Mouse (Mus musculus) ovary, postnatal 36 days (tissue): ENCODE data around the gene Kank3.

Source experiments
- DNase-seq: peaks from one replicate; pipeline ENCODE4 v3.0.0; 2022; ENCODE audit warnings: low spot score, mixed read lengths

Gene Kank3

DNA sequence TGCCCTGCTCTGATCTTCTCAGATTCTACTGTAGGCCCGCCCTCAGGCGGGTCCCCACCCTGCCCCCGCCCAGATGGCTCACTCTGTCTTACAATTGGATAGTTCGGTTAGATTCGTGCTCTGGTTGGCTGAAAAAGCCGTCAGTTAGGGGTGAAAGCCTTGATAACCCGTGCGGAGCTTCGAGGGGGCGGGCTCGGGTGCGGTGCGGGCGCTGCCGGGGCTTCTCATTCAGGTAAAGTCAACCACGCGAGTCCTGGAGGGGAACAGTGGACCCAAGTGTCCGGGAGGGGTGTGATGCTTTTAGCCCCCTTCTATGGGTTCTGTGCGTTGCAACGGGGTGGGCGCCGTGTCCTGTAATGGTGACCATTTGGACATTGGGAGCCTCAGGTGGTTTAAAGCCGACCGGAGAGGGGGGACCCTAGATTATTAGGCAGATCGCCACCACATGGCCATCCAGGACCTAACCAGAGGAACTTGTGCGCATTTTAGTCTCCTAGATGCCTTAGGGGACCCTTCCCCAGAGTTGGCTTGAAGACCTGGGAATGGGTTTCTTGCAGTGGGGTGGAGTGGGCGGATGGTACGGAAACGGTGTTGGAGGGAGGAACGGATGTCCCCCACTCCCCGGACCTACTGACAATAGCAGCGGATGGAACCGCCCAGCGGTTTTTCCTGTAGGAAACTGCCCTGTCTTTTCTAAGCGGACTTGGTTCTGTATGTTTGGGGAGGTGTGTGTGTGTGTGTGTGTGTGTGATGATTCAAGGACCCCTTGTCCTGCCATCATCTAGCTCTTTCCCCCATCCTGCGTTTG lies at the start of gene Kank3:
TSS of gene Kank3 (plus strand) at position 186 of the 808 bp plus-strand sequence.
- DNase-seq, result peak; percentile 86

DNA sequence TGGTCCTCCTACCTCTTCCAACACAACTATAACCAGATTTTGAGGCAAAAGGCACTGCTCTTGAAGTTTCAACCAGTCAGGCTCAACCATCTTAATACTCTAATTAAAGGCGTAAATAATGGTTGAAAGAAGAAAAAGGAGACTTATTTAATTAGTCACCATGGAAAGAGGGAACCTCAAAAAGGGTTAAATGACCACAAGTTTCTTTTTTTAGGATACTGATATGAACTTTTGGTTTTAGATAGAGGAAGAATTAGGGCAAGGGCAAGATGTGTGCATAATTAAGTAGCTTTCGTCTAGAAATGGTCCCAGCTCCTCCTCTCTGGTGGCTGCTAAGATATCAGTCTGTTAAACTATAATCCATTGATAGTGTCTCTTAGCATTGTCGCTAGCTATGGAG lies 43.9 kb upstream of the Kank3 start:
- DNase-seq, result no peak

DNA sequence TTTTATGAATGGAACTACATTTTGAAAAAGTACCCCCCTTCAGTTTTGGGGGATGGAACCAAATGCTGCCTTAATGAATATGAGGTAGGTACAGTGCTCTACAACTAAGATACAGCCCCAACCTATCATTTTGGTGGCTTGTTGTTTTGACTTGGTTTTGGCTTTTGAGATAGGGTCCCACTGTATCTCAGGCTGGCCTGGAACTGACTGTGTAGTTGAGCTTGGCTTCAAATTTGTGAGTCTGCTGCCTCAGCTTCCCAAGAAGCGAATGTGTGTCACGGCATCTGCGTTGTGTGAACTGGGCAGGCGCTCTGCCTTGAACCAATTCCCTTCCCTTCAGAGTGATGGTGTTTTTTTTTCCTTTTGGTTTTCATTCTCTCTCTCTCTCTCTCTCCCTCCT lies 38.7 kb upstream of the Kank3 start:
- no peak for DNase-seq

- DNase-seq, result no peak
Observed at GRCm38 (mm10) chr17:33773426-33773825, 36.9 kb upstream of the Kank3 start.

DNA sequence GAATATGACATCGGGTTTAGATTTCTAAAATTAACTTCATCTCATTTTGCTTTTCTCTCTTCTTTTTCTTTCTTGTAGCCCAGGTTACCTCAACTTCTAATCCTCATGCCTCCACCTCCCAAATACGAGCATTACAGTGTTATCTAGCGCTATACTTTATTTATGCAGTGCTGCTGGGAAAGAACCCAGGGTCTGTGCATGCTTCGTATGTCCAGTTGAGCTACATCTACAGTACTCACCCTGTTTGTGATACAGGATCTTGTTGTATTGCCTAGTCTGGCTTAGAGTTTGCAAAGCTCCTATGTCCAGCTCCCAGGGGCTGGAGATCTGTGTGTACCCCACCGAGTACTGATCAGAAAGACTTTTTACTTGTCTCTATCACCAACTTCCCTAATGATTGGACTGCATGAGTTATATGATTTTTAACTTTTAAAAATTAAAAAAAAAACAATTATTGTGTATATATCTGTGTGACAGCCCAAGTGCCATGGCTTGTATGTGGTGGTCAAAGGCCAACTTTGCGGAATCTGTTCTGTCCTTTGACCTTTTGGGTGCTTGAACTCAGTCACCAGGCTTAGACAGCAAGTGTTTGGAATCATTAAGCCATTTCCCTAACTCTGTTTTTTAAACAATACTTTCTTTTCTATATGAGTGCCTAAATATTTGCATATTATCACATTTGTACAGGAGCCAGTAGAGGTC lies 36.3 kb upstream of the Kank3 start:
- no peak for DNase-seq

DNA sequence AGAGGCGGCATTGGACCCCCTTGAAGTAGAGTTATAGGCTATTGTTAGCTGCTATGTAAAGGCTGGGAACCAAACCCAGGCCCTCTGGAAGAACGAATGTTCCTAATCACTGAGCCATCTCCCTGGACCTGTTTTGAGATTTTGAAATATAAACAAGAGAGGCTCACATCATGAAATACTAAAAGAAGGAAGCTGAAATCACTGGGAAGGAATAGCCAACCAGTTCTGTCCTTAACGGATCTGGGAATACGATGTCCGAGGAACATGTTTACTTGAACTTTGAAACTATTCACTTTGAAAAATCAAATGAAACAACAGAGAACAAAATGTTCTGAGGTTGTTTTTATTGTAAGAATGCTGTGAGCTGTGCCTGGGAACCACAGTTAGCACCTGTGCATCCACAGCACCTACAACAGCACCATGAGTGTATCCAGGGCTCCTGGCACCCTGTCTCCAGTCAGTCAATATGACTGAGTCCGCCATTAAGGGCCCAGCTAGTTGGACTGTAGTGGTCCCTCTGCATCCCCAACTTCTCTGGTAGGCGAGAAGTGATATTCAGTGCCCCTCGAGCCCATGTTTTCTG lies 35.7 kb upstream of the Kank3 start:
- DNase-seq, result no peak

GRCm38 (mm10) chr17:33775287-33775686 lies 35.0 kb upstream of the Kank3 start:
- DNase-seq, result no peak

DNA sequence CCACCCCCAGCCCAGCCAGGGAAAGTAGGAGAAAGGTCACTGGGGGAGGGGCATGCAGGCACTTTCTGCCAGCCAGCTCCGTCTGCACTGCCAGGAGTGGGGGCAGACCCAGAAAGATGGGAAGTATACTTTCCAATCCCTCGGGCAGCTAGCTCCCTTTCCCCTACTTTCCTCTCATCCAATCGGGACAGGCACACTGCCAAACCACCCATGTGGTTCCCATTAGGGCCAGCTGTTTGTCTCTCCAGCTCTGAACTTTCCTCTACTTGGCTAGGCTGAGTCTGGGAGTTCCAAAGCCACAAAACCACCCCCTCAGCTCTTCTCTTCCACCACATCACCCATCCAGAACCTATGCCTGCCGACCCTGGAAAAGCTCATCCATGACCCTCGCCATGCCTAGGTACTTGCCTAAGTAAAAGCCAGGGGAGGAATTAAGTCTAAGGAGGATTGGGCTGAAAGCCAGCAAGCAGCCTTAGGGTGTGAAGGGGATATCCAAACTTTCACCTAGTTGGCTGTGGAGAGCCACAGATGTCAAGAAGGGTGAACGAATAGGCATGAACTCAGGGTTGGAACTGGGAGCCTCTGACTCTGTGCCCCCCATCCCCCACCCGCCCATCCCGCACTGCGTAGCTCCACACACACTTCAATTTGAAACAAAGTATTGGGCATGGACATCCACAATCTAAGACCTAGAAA lies 30.9 kb upstream of the Kank3 start:
- DNase-seq, result peak; percentile 91

- DNase-seq, result no peak
Observed at GRCm38 (mm10) chr17:33779967-33780295, 30.4 kb upstream of the Kank3 start.

- peak; percentile 51 for DNase-seq
Observed at GRCm38 (mm10) chr17:33780431-33780830, 29.9 kb upstream of the Kank3 start.

GRCm38 (mm10) chr17:33781124-33781977 lies 29.0 kb upstream of the Kank3 start, which contains the start of gene Angptl4:
TSS of gene Angptl4 (minus strand) at chr17:33781830.
- peak; percentile 82 for DNase-seq

GRCm38 (mm10) chr17:33782067-33782466 lies 28.3 kb upstream of the Kank3 start:
- DNase-seq, result no peak

DNA sequence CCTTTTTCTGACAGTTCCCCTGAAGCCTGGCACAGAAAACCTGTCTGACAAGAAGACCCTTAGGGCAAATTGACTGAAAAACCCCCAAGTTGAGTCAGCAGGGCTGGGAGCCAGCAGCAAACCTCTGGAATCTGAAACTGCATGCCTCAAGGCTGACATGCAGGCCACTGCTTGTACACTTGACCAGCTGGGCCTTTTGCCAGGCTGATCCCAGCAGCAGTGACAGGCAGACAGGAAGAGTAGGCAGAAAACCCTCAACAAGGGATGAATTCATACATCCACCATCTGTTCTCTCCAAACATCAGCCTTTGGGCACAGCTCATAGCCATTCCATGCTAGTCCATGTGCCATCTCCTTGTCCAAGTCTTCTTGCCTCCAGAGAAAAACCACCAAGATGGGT lies 26.9 kb upstream of the Kank3 start:
- peak; percentile 79 for DNase-seq

GRCm38 (mm10) chr17:33784939-33785338 lies 25.4 kb upstream of the Kank3 start:
- no peak for DNase-seq

GRCm38 (mm10) chr17:33786375-33786774 lies 23.9 kb upstream of the Kank3 start:
- no peak for DNase-seq

GRCm38 (mm10) chr17:33788732-33789131 lies 21.6 kb upstream of the Kank3 start:
- no peak for DNase-seq

GRCm38 (mm10) chr17:33798306-33798705 lies 12.0 kb upstream of the Kank3 start:
- DNase-seq, result no peak

DNA sequence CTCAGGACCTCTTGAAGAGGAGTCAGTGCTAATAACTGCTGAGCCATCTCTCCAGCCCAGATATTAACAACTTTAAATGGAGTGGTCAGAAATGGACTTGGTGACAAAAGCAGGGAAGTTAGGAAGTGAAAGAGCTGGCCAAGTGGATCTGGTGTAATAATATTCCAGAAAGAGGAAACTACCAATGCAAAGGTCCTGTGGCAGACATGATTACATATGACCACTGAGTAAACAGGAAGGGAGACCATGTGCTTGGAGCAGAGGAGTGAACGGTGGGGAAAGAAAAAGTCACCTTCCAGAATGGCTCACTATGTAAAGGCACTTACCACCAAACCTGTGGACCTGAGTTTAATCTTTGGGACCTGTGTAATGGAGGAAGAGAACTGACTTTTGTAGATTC lies 11.0 kb upstream of the Kank3 start:
- no peak for DNase-seq

GRCm38 (mm10) chr17:33802221-33802620 lies 8.1 kb upstream of the Kank3 start:
- DNase-seq, result no peak

- no peak for DNase-seq
Observed at GRCm38 (mm10) chr17:33804205-33804604, 6.1 kb upstream of the Kank3 start.

GRCm38 (mm10) chr17:33804745-33805144 lies 5.6 kb upstream of the Kank3 start:
- no peak for DNase-seq
